ENCODE assay signal across 14 mouse cellular contexts in the genomic region with DNA sequence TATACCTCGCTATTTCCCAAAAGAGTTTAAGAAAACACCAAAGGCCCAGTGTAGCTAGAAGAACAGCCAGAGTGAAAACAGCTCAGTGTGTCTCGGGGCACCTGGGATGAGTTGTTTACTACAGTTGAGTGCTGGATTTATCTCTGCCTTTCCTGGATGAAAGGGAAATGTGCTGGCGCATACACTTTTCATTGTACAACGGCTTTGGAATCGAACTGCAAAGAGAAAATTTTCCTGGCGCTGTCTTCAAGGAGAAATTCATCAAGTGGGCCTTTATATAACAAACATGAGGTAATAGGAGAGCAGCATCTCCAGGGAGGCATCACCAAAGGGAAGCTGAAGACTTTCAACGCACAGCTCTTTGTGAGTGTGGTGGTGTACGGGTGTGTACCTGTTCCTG. TPM values are rescaled to one million over a fixed set of nuclear protein-coding genes. Genes with fewer than 3 reads are reported as not detected.
DNase-seq lines count a peak whose midpoint lies in the region; ATAC-seq and TF ChIP-seq lines count a peak whose summit lies in the region.
"Had no signal": no experiment of that assay in that cellular context is flagged by ENCODE, and none has a peak within 500 bp of the region (broad histone marks: within the 10 kb centered on the region; RNA-seq: fewer than 3 reads in every experiment).

No protein-coding gene starts in this region.

- peaks cover 3% of the 10 kb centered on the region; the same call in 1 of the 2 replicates for H3K4me1 ChIP-seq in kidney, adult 2 months (ENCODE audit: control insufficient read depth, insufficient read depth, low read length)
- peaks cover 61% of the 10 kb centered on the region for H3K4me1 ChIP-seq in embryonic facial prominence, embryonic 13.5 days
- peaks cover 56% of the 10 kb centered on the region for H3K4me1 ChIP-seq in limb, embryonic 15.5 days

- DNase-seq in adrenal gland, adult 2 months, result peak; percentile 33
- DNase-seq in adrenal gland, adult 8-10 months, result no peak
- DNase-seq in kidney, adult 2 months, result peak; percentile 73
- DNase-seq in kidney, postnatal 4 days, result no peak
- DNase-seq in layer of hippocampus, postnatal 14 days (ENCODE audit: low spot score in 2 of 2), result no peak
- DNase-seq in T-cell, adult 2 months (ENCODE audit: low spot score), result no peak
- DNase-seq: cerebellum, adult 8-10 months; liver, embryonic 13.5 days; thymus, postnatal 36 days had no signal

- no peak for ATAC-seq in embryonic facial prominence, embryonic 13.5 days (ENCODE audit: insufficient number of reproducible peaks, insufficient read depth, low FRiP score, low TSS enrichment, low read depth)
- no peak for ATAC-seq in limb, embryonic 15.5 days (ENCODE audit: insufficient number of reproducible peaks, low FRiP score, low TSS enrichment, low read depth)
- ATAC-seq: activated CD4-positive, CD25-positive, alpha-beta regulatory T cell, adult 4 months had no signal

- H3K4me2 ChIP-seq in embryonic facial prominence, embryonic 13.5 days, result no peak overlapping the region
- H3K4me2 ChIP-seq in limb, embryonic 15.5 days, result no peak overlapping the region
- H3K4me2 ChIP-seq: liver, embryonic 13.5 days had no signal

- H3K36me3 ChIP-seq in kidney, adult 2 months (ENCODE audit: control insufficient read depth, insufficient read depth, low read length), result no peaks in the 10 kb centered on the region
- no peaks in the 10 kb centered on the region for H3K36me3 ChIP-seq in embryonic facial prominence, embryonic 13.5 days
- H3K36me3 ChIP-seq in limb, embryonic 15.5 days, result no peaks in the 10 kb centered on the region
- H3K36me3 ChIP-seq: liver, embryonic 13.5 days had no signal

- no peaks in the 10 kb centered on the region for H3K9me3 ChIP-seq in embryonic facial prominence, embryonic 13.5 days
- H3K9me3 ChIP-seq in limb, embryonic 15.5 days, result no peaks in the 10 kb centered on the region
- H3K9me3 ChIP-seq: liver, embryonic 13.5 days had no signal

- peak overlapping the region; percentile 58; the same call in 1 of the 2 replicates for H3K27ac ChIP-seq in kidney, adult 2 months (ENCODE audit: insufficient read depth, low read depth, low read length)
- peak overlapping the region; percentile 95; the same call in 1 of the 2 replicates for H3K27ac ChIP-seq in embryonic facial prominence, embryonic 13.5 days
- peak overlapping the region; percentile 57; the same call in 1 of the 2 replicates for H3K27ac ChIP-seq in limb, embryonic 15.5 days
- H3K27ac ChIP-seq: liver, embryonic 13.5 days had no signal

- no peak overlapping the region for H3K9ac ChIP-seq in embryonic facial prominence, embryonic 13.5 days
- no peak overlapping the region for H3K9ac ChIP-seq in limb, embryonic 15.5 days
- H3K9ac ChIP-seq: liver, embryonic 13.5 days had no signal

- no peak overlapping the region for H3K4me3 ChIP-seq in kidney, adult 2 months (ENCODE audit: insufficient read depth, low read depth, low read length)
- no peak overlapping the region for H3K4me3 ChIP-seq in embryonic facial prominence, embryonic 13.5 days
- H3K4me3 ChIP-seq in limb, embryonic 15.5 days, result no peak overlapping the region
- H3K4me3 ChIP-seq: liver, embryonic 13.5 days had no signal

- no peak for TF ChIP-seq POLR2A in kidney, adult 2 months (IDR thresholded peaks at IDR 0.05; ENCODE audit: low read depth, low read length)

- no peak for TF ChIP-seq CTCF in kidney, adult 2 months (conservative IDR thresholded peaks at IDR 0.05; ENCODE audit: insufficient read depth, insufficient read length, low read depth, low read length)

- WGBS in kidney, adult 2 months, result 80% methylated on average over 8 of the region's 8 CpGs
- 63% methylated on average over 8 of the region's 8 CpGs for WGBS in embryonic facial prominence, embryonic 13.5 days
- 61% methylated on average over 8 of the region's 8 CpGs for WGBS in limb, embryonic 15.5 days

- H3K27me3 ChIP-seq in kidney, adult 2 months (replicated peaks; ENCODE audit: control insufficient read depth, insufficient read depth, low read length), result no peaks in the 10 kb centered on the region
- H3K27me3 ChIP-seq in embryonic facial prominence, embryonic 13.5 days, result no peaks in the 10 kb centered on the region
- H3K27me3 ChIP-seq in limb, embryonic 15.5 days, result no peaks in the 10 kb centered on the region
- H3K27me3 ChIP-seq: liver, embryonic 13.5 days had no signal

RNA-seq across cellular contexts. Expression of a gene that starts 17.2 kb away (rescaled TPM):
- total RNA-seq in adrenal gland, adult 2 months (2021), result under 1 TPM; 0.35 to 0.45 TPM
- not detected in 2 replicates for polyA plus RNA-seq in adrenal gland, adult 2 months (2012; rRNA removed)
- 1 to 10 TPM in 2 of 4 experiments, under 1 TPM in 2; 0.44 to 2.1 (median 1.2) TPM for total RNA-seq in adrenal gland, adult 8-10 months (2022)
- polyA plus RNA-seq in kidney, adult 2 months (2012; rRNA removed), result not detected in 2 replicates
- 0.39 and 0.41 TPM in 2 replicates for polyA plus RNA-seq in embryonic facial prominence, embryonic 13.5 days (2015; fragmentation: Nextera tagmentation; extraction: Ambion mirVana)
- polyA plus RNA-seq in limb, embryonic 15.5 days (2015; fragmentation: Nextera tagmentation; extraction: Ambion mirVana), result 0.18 TPM in 1 of 2 replicates, not detected in the other
- total RNA-seq in layer of hippocampus, postnatal 14 days (2021), result 1 to 10 TPM in 1 of 2 experiments, under 1 TPM in 1; 0.76 to 1.9 TPM
- total RNA-seq: gastrocnemius, adult 8-10 months had no signal
- polyA plus RNA-seq: activated CD4-positive, CD25-positive, alpha-beta regulatory T cell, adult 4 months; liver, embryonic 13.5 days; small intestine, adult 2 months had no signal

Comparison
In these comparisons a context has a peak if more than half of its experiments do, and no peak if none do; other contexts are left out.
1. DNase-seq: peak in adrenal gland, adult 2 months (single experiment) and kidney, adult 2 months (single experiment); none in adrenal gland, adult 8-10 months (single experiment), kidney, postnatal 4 days (0 of 2), layer of hippocampus, postnatal 14 days (0 of 2) and T-cell, adult 2 months (single experiment).
2. Peak in every context shown above with its lines, with median percentiles within 50 percentile points of each other: H3K27ac ChIP-seq.